Mouse (Mus musculus): ENCODE measurements at regions not wholly inside any gene's neighbourhood (a gene's known extent, or its start where the extent isn't known, plus 50 kb on each side); places are given as distances from the start of the nearest gene placed in this dataset.

DNA sequence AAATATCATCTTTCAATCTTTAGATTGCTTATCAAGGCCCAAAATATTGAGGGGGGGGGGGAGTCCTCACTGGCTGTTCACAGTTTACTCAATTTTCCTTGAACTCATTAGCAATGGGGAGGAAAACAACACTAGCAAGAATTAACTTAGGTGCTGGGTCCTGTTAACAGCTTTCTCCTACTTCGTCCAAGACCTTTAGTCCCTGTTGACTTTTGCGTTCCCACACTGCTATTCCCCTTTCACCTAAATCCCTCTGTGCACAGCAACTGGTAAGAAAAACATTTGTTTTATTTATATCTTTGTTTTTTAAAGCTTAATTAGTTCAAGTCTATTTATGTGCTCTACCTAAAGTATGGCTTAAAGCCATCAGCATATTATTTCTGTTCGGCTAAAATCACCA lies 240.3 kb downstream of the Rnf152 start:
- no peak for DNase-seq (ENCODE audit: low spot score)

DNA sequence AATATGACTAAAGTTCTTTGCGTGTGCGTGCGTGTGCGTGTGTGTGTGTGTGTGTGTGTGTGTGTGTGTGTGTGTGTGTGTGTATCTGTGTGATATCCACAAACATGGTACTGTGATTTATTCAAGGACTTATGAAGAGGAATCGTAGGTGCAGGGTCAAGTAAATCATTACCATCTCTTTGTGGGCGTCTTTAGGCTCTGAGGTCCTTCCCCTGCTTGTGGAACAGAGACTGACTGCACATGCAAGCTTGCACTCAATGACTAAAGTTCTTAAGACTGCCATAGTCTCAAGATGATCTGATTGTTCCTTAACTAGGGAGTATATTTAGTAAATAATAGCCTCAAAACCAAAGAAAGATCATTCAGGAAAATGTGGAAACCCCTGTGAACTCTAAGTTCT lies 241.1 kb downstream of the Rnf152 start:
- no peak for DNase-seq (ENCODE audit: low spot score)

DNA sequence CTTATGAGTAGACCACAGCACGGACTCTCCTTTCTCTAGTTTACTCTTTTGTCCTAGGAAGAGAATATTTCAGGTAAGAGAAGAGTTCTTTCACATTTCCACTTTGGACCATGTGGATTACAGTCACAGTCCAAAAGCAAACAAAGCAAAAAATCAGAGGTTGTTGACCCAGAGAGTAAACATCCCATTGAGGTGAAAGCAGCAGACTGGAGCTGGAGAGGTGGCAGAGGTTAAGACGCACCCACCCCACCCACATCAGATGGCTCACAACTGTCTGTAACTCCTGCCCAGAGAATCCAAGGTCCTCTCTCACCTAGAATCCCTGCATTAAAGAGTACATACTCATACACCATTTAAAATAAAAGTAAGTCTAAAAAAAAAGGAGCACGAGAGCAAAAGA lies 241.7 kb downstream of the Rnf152 start:
- DNase-seq (ENCODE audit: low spot score) = no peak

DNA sequence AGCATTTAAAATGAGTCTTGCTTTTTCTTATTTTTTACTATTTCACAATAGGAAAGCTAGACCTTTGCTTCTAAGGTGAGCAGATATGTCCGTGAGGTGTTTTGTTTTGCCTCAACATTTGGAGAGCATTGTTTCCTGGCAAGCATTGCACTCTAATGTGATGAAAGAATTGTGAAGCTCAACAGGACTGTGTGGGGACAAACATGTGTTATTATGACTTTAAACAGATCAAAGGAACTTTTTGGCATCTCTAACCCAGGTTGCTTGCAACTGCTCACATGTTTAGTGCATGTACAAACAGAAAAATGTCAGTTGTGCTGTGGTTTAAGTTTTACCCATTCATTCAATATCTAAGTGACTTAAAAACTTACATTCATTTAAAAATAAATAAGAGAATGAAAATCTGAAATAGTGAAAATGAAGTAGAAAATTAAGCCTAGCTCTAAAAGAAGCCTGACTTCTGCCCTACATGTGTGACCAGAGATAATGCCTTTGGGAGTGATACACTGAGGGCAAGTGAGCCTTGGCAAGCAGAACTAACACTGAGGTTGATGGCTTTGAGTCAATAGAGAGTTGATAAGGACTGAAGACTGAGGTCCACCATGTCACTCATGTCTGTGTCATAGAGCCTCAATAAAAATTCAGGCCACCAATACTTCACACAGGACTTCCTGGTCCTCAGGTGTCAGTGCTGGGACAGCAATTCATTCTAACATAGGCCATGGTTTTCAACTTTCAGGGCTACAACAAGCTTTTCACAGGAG lies 243.6 kb downstream of the Rnf152 start:
- no peak for DNase-seq (ENCODE audit: low spot score)

DNA sequence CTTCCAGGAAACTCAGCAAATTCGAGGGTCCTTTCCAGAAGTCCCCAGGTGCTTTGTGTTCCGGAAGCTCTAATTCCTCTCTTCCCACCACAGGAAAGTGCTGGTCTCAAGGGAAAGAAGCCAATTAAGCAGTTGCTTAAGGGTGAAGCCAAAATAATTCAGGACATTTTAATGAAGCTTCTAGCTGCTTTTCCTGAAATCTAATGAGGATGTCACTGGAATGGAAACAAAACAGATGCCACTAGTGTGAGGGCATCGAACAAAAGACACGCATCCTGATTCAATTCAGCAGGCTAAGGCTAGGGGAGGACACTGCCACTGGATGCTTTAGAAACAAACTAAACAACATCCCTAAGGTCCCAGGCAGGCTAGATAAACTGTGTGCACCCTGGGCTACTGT lies 245.3 kb downstream of the Rnf152 start:
- no peak for DNase-seq (ENCODE audit: low spot score)

DNA sequence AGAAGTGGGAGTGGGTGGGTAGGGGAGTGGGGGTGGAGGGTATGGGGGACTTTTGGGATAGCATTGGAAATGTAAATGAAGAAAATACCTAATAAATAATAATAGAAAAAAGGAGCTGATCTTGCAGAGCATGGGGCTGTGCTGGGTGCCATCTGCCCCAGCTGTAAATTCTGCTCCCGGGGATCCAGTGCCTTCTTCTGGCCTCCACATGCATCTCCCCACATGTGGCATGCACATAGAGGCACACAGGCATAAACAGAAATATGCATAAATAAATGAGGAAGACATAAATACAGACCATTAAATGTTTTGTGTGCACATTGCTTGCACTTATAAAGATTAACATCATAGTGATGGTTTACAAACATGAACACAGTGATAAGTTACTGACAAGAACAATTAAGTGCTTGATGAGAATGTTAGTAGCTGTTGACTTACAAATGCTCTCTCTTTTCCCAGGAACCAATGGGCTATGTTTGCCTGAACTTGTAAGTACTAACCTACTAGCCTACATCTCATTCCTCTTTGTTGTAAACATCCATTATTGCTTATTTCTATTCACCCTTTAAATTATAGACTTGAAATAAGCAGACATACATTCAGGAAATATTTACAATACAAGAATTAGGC lies 245.8 kb downstream of the Rnf152 start:
- DNase-seq (ENCODE audit: low spot score) = no peak

DNA sequence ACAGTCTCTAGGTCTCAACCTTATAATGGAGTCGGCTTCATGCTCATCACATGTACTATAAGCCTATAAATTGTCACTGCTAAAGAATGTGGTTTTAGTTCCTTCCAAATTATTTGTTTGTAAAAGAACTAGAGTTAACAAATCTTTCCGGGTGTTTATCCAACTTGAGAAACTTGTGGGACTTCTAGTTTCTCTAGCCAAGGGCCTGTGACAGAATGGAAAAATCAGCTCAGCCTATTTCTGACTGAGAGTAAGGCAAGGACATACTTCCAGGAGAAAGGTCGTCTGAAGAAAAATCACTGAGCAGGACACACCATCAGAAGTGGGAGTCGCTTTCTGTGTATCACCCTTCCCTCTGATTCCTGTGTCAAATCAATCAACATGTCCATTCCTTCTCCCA lies 248.7 kb downstream of the Rnf152 start:
- DNase-seq (ENCODE audit: low spot score) = no peak

DNA sequence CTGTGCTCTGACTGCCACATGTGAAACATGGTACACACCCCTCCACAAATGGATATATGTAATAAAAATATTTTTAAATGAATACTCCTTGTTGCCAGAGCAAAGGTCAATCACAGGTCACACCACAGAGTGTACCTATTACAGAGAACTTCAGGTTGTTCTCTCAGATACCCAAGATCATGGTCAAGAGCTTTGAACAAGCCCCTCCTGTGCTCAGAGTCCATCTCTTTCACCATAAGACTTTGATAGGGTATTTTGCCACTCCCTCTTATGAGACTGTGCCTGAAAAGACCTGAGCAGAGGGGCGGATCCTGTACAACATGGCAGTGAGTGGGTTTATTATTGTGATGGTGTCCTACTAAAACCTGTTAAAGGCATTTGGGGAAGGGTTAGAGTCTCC lies 249.3 kb downstream of the Rnf152 start:
- no peak for DNase-seq (ENCODE audit: low spot score)

DNA sequence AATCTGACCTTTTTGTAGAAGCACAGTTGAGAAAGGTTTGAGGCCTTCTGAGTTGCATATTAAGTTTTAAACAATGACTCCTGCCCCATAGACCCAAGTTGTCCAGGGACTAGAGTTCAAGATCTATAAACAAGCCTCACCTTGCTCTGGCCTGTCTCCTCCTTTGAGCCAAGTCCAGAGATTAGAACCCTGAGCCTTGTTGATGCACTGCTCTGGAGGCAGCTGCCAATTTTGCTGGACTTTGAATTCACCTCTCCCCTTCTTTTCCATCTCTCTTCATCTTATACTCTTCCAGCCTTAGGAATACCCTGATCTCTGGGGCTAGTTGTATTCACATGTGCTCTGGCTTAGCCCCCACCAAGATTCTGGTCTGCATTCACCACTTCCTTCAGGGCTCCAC lies 251.3 kb downstream of the Rnf152 start:
- DNase-seq (ENCODE audit: low spot score) = no peak

DNA sequence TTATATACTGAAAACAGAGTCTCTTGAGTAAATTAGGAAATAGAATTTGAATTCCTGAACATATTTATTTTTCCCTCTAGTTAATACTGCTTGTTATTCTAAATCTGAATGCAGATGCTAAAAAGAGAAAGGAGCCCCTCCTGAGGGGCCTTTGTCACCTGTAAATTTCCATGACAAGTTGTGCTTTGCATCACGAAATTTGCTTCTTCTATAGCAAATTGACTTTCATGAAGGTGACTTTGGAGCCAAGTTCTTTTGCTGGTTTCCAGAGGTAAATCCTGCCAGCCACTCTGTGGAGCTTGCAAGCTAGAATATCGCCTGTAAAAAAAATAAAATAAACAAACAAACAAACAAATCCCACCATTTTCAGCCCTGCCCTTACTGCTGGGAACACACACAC lies 261.4 kb downstream of the Rnf152 start:
- no peak for DNase-seq (ENCODE audit: low spot score)

DNA sequence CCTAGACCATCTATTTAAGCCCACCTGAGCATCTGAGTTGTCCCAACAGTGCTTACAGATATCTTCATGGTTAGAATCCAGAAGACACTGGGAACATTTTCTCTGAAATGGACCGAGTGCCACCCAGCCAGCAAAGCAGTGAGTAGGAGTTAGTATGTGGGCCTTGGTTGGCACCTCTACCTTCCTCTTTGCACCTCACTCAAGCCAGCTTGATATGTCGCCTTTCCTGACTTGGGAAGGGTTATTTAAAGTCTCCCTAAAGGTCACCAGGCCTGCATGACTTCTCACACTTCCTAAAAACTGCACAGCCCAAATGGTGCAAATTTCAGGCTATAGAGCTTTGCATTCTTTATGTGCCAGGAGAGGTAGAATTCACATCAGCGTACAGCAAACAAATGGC lies 262.0 kb downstream of the Rnf152 start:
- DNase-seq (ENCODE audit: low spot score) = no peak

DNA sequence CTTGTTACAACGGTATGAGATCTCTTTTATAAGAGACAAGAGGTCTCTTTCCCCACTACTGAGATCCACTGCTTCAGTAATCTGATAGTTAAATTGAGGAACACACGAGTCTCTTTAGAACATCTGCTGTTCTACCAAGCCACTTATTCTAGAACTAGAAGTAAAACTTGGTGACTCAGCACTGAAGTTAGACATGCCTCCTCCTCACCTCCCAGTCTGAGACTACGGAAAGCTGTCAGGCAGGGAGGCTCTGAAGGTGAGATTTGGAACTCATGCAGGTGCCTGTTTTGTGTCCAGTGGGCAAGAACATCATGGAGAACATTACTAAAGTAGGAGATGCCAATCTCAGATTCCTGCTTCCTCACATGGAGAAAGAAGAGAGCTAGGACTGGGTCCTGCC lies 262.6 kb downstream of the Rnf152 start:
- DNase-seq (ENCODE audit: low spot score) = no peak

DNA sequence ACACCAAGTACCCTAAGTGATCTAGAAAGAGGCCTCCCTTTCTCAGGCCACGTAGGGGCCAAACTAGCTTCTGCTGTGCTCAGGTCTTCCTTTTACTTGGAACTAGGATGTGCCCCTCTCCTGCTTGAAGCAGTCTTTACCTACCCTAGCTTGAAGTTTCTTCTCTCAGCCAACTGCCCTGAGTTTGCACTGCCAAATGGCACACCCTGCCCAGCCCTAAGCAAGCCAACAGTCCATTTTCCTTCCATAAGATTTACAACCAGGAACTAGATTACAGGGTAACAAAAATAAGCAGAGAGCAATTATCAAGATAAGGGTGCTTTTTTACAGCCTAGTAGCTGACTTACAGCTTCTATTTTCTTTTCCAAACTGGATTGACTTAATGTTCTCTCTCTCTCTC lies 263.5 kb downstream of the Rnf152 start:
- DNase-seq (ENCODE audit: low spot score) = no peak

DNA sequence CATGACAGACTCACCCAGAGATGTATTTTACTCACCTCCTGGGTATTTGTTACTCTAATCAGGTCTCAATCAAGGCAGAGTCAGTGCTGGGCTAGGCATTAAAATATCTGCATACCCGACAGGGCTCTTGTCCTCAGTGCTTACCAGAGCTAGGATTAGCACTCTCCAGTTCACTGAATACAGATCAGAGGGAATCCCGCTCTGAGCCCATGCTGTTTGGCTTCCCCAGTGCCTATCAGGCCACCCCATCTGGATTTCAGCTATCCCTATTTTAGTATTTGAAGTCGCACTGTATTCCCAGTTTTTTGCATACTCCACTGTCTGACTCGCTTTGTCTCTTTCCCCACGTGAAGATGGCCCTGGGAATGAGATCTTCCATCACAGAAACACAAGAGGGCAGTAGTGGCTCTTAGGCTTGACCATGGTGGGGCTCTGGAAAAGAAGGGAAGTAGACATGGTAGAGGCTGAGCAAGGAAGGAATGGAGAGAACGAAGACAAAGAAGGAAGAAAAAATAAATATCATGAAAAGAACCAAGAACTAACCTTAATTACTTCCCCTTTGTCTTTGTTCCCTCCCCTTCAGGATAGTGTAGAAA lies 264.1 kb downstream of the Rnf152 start:
- peak; percentile 12 for DNase-seq (ENCODE audit: low spot score)

DNA sequence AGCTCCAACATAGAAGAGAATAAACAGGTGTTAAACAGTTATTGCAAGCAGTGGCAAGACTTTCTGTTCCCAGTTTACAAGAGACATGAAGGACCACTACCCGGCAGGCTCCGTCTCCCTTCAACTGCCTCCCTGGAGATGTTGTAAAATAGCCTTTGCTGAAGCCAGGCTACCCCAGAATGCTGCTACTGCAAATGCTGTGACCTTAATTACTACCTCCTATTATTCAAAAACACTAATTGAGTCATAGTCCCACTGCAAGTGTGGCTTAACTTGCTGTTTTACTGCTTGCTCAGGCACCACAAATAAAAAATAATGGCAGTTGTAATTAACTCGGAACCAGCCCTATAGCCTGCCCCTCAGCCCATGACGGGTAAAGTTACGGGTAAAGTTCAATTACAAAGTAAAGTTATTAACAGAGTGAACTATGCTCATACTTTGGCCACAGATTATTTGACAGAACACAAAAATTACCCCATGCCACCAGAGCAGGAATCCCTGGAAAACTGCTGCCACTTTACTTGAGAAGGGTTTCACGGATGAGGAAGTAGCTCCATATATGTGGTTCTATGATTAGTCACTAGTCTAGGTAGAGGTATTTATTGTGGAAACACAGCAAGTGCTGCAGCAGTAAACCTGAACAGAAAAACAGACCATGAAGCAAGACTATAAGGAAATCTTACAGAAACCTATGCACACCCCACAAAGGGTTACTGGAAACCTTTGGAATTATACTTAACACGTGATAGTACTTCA lies 267.6 kb downstream of the Rnf152 start:
- DNase-seq (ENCODE audit: low spot score) = no peak

DNA sequence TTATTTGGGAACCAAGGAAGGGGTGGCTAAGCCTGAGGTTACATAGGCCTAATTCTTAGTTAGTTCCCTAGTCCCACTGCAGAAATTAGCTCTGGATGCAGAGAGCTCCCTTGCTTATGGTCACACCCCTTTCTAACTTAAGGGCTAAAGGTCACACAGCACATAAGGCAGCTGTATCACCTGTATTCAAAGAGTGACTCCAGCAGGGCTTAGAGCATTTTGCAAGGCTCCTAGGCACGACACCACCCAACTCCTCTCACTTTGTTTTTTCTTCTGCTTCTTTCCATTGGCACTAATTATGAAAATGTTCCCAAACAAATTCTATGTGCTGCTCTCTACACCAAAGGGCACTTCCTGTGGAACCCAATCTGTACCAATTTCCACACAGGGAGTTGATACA lies 268.9 kb downstream of the Rnf152 start:
- DNase-seq (ENCODE audit: low spot score) = no peak

DNA sequence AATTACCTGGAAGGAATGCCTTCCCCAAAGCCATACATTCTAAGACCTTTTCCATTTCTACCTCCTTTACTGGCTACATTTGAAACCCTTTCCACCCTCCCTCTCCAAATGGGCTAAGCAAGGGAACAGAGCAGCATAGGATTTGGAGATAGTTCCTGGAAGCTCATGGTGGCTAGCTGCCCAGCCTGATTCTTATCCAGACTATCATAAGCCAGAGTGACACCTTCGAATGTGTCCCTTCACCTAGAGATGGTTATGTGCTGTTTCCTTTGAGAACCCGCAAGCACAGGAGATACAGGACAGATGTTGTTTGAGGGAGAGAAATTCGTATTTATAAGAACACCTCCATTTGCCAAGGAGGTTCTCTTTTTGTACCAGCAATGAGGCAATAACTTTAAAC lies 272.0 kb downstream of the Rnf152 start:
- no peak for DNase-seq (ENCODE audit: low spot score)

DNA sequence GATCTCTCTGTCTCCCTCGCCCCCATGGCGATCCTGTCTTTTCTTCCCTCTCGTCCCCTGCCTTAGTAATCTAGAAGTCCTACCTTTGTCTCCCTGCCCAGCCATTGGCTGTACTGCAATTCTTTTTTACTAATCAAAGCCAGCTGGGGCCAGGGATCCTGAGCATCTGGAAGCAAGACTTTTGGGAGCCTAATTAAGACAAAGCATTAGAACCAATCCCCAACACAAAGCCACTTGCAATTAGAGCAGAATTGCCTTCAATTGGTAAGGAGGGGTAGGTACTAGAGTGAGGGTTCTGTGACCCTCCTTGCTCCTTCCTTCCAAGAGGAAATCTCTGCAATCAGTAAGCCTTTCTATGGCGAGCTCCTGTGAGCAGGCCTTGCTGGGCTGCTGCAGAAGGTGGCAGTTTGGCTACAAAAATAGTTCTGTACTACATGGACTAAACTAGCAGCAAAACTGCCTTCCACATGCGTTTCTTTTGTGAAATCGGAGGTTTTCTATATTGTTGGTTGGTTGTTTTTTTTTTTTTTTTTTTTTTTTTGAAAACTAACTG lies 272.9 kb downstream of the Rnf152 start:
- no peak for DNase-seq (ENCODE audit: low spot score)

DNA sequence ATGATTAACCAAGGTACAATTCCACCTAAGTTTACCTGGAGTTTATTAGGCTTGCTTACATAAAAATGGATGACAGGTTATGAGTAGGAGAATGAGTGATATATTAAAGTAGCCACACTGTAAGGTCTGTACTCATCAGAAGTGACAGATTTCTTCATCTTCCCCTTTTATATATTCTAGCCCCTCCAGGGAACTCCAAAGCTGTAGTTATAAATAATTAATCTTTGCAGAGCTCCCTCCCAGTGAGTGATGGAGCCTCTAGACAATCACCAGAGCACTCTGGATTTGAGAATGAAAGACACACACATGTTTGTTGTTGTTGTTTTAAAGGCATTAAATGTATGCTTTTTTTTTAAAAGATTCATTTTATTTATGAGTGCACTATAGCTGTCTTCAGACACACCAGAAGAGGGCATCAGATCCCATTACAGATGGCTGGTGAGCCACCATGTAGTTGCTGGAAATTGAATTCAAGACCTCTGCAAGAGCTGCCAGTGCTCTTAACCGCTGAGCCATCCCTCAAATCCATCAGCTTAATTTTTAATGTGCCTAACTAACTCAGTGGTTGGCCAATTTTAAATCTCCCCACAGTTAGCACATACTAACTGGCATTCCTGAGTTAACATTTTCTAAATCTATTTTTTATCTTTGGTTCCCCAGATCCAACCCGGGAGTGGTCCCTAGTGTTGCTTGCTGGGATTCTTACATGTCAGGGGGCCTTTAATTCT lies 273.5 kb downstream of the Rnf152 start:
- no peak for DNase-seq (ENCODE audit: low spot score)

DNA sequence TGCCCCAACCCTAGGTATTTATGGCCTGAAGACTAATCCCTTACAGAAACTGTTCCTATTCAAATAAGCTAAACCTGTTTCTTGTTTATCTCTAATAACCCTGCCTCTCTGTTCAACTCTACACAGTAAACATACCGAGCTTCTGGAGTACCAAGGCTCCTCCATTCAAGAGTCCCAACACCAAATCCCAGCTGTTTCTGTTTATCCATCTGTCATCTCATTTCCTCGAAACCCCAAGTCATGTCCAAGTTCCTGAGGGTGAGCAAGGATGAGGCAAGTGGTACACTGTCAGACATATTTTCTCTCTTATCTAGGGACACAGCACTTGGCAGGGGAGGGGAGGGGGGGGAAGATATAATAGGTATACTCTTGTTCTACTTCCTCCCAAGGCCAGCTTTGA lies 274.6 kb downstream of the Rnf152 start:
- no peak for DNase-seq (ENCODE audit: low spot score)

DNA sequence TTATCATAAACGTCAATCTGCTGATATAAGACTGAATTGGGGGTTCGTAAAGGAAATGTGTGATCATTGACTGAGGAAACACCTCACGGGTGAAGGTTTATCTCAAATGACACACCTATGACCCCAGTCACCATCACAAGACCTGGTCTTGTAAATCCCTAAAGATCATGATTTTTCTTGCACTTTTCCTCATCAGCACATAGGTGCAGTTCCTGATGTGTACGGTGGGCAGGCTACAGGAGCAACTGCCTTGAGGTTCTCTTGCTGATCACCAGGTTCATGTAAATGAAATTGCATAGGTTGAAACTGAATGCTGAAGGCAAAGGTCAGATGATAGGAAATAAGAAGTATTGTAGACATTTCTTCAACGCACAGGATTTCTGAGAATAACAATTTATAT lies 277.1 kb downstream of the Rnf152 start:
- DNase-seq (ENCODE audit: low spot score) = no peak

DNA sequence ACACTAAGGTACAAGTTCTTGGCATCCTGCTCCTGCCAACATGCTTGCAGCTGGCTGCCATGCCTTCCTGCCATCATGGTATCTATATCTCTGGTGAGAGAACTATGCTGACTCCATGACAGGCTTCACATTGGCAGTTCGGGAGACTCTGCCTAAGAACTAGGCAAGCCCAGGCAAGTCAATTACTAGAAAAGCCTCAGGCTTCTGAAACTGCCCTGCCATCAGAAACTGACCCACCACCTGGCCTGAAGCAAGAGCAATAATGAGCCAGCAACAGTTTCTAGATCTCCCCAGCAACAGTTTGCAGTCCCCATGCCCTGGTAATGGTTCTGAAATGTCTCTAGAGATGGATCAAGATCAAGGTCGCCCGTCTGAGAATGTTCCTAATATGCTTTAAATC lies 280.8 kb downstream of the Rnf152 start:
- DNase-seq (ENCODE audit: low spot score) = no peak

All from layer of hippocampus, adult 11-12 months (tissue).